Mouse (Mus musculus): ENCODE measurements at regions not wholly inside any gene's neighbourhood (a gene's known extent, or its start where the extent isn't known, plus 50 kb on each side); places are given as distances from the start of the nearest gene placed in this dataset.
"Not testable (repeated sequence)": the region's sequence is repeated elsewhere in the genome, so short reads cannot be mapped to it uniquely, and the experiment has no call there.

DNA sequence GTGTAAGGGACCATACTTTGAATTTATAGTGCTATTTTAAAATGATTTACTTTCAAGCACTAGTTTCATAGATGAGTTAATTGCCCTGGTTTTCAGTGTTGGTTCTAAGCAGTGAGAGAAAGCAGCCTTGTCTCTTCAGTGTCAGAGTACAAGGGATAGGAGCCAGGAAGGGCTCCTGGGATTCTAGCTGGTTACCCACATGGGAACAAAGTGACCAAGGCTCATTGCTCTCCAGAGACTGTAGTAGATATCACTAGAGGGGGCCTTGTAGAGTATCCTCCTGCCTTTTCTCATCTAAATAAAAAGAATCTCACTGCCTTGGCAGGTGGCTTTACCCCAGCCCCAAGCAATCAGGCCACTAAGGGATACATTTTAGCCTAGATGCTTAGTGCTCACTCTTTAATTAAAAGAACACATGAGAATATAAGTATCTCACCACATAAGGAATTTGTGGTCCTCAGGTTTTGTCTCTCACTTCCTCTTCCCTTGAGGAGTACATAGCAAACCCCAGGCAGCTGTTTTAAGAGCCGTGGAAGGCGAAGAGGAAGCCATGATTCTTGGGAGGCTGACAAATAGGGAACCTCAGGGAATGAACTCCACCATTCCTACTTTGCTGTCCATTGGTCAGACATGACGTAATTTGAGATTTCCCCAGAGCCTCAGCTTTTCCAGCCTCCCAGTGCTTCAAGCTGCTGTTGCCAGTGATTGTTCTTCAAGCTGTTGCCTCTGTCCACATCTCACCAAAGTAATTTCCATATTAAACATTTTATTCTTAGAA, 449.2 kb upstream of the Ube2e3 start:
- no peak for DNase-seq (ENCODE audit: low spot score)

DNA sequence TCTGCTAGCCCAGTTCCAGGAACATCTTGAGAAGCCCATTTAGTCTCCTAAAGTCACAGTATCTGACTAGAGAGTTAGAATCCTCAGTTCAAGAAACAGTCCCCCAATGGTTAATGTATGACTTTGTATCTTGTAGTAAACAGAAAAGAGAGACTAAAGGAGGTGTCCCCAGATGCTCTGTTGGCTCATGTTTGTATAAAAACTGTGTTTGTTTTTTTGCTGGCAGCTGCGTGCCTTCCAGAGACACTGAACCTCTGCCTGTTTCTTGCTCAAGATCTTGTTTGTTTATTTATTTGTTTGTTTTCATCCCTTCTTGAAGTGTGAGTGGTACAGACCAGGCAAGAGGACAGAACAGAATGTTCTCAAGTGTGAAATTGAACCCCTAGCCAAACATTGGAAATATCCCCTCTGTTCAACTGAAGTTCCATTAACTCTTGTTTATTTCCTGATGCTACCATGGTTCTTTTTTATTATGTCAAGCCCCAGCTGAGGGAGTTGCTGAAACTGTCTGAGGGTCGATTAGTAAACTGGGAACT, 451.3 kb upstream of the Ube2e3 start:
- DNase-seq (ENCODE audit: low spot score), result no peak

DNA sequence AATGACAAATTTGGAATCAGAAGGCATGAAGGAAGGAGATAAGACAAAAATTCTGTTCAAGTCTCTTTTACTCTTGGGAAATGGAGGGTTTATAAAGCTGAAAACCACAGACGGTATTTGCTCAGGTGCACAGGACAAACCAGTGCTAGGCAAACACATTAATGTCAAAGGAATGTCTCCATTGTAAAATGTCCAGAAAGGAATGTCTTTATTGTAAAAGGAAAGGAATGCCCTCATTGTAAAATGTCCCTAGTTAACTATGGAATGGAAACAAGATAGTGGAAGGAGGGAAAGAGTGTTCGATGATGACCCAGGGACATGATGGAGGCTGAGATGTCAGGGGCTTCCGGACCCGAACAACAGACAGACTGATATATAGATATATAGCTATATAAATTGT, 454.9 kb upstream of the Ube2e3 start:
- DNase-seq (ENCODE audit: low spot score), result no peak

DNA sequence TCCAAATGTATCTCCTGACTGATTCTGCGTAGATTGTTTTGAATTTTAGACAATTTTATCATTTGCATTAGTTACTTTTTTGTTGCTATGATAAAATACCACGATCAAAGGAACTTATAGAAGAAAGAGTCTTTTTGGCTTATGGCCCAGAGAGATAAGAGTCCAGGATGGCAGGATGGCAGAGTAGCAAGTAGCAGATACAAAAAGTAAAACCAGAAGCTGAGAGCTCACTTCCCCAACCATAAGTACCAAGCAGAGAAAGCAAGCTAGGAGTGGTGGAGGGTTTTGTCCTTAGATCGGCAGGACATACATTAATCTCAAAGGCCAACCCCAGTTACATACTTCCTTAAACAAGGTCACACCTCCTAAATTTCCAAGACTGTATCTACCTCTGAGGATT, 457.7 kb upstream of the Cwc22 start:
- DNase-seq (ENCODE audit: low spot score), result no peak

DNA sequence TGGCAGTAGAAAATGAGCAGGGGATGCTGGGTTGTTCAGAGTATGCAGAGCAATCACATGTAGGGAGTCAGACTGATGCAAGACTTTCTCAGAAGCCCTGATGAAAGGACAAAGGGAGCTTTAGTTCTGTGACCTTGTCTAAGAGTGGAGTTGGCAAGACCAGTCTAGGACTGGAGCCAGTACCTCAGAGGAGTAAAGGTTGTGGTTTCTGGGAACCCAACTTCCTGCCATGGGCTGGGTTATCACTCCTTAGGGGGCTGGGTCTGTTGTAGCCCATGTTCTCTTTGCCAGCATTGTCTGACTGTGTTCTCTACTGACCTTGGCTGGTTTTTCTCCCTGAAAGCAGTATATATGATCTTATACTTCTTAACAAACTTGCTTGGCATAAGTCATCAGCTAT, 453.1 kb upstream of the Cwc22 start:
- DNase-seq (ENCODE audit: low spot score), result no peak

DNA sequence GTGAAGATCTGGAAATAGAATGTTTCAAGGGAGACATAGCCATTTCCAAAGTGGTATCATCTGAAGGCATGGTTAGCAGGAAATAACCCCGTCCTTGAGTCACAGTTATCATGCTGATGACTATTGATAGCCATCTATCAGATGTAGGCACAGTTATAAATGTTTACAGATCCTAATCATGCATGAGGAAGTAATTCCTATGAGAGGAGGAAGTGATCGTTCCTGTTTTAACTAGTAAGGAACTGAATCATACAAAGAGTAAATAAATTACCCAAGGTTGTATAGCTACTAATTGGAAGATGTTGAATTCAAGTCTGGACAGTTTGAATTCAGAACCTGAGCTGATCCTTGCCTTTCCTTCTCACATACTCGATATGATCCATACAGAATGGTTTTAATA, 450.7 kb upstream of the Cwc22 start:
- DNase-seq (ENCODE audit: low spot score), result no peak

DNA sequence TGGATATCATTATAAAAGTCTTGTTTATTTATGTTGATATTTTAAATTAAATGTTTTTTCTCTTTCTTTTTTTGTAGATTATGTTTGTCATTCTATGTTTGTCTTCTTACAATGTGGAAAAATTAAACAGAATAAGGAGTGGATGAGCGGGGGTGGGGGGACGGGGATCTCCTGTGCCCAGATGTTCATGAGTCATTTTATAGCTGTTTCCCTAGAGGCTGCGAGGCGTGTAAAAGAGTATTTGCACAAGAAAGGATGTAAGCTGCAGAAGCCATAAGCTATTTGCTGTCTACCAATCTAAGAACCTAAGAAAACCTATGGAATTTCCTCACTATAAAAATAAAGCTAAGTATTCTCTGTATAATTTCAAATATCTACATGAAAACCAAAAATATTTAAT, 446.9 kb upstream of the Cwc22 start:
- no peak for DNase-seq (ENCODE audit: low spot score)

DNA sequence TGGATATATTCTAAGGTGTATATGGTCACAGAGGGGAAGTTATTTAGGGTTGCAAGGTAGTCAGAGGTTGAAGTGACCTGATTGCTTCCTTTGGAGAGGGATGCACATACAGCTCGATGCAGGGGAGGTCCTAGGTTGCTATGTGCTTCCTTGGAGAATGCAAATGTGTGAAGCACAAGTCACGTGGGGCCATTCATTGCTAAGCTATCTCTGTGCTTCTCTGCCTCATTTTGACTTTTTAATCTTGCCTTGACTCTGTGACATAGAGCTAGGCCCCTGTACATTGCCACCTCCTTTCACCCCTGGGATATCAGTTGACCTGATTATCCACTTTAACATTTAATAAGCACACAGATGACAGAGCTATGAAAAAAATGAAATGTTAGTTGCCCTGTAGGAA, 446.2 kb upstream of the Cwc22 start:
- no peak for DNase-seq (ENCODE audit: low spot score)

DNA sequence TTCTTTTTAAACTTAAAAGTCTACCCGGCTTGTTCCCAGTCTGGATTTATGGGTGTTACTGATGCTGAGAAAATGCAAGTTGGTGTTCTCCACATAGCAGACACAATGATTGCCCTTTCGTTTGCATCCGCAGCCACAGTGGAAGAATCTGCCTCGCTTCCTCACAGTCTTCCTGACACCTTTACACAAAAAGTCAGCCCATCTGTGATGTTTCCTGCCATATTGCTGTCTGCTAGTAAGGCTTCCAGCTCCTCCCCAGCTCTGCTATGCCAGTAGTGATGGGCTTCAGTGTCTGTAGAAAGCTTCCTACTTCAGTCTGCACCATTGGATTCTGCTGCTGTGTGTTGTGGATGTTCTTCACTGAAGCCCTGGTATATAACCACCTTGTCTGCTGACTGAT, 441.8 kb upstream of the Cwc22 start:
- no peak for DNase-seq (ENCODE audit: low spot score)

DNA sequence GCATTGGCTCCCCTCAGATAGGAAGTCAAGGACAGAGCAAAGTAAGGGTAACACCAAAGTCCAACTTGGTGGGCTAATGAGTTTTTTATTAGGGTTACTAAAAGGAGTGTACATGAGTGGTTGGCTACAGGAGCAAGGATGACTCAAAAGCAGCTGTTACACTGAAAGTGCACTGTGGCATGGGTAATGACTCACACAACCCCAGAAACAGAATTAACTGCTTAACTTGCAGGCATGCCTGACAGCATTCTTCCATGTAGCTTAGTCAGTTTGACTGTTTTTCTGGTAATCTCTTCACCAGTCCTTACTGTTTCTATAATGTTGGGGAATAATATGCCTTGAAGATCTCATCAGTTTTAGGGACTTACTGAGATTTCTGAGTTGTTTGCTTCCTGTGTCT, 435.1 kb upstream of the Cwc22 start:
- no peak for DNase-seq (ENCODE audit: low spot score)

DNA sequence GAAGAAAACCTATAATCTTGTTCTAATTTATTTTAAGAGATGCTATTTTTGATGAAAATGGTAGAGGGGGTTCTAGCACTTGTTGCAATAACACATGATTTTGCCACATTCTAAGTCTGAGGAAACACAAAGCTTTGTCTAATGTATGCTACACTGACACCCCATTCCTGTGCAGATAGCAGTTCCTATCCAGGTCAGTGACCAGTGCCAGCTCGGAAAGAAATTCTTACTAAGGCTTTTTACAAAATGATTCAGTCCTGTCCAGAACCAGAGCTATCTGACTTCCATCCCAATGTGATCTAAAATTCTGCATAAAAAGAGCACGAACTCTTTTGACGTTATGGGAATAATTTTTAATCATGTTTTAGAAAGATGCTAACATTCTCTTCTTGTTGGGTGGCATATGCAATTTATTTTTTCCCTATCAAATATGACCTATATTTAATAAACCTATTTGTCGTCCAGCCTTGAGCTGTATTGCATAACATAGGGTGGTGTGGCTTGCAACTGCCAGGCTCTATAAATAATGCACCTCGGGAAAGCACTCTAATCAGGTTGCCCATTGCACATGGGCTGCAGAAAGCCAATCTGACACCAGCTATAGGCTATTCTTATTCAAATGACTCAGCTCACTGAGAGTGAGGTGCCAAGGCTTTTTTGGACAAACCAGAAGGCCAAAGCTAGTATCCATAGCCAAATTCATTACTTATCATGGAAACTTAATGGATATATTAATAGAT, 385.7 kb upstream of the Cwc22 start:
- no peak for DNase-seq (ENCODE audit: low spot score)

DNA sequence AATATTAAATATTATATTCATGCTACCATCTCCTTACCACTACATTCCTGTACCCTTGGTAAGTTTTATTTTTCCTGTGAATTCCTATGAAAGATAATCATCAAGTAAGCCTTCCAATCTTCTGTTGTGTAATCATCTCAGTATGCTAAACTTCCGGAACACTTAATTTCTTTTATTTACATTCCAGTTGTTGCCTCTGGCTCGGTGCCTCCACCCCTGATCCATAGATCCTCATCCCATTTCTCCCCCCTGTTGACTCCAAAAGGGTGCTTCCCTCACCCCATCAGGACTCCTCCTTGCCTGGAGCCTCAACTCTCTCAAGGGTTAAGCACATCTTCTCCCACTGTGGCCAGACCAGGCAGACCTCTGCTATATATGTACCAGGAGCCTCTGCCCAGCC, 379.9 kb upstream of the Cwc22 start:
- DNase-seq (ENCODE audit: low spot score), result no peak

DNA sequence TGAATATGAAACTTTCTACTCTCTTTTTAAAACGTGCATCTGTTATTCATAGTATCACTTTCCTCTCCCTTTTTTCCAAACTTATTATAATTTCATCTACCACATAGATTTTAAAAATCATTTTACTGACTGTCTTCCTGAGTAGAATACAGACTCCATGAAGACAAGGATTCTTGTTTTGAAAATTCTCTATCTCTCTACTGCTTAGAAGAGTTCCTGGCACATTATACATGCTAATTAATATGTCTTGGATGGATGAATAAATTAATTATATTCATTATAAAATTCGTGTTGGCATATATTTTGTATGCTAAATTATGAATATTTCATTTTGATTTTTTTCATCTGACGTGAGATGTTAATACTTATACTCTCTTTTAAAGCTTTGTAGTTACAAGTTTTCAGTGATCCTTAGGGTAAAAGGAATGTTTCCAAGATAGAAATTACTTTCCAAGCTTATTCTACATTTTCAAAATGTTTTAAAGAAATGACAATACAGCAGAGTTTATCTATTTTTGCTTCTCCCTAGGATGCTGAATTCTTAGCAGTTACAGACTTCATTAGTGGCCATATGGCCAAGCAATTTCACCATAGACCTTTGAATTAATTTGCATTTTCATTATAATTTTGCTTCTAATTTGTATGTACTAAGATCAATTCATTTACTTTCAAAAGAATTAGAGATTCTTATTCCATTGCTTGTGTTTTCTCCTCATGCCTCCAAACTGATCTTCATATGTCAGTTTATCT, 376.2 kb upstream of the Cwc22 start:
- DNase-seq (ENCODE audit: low spot score), result no peak

DNA sequence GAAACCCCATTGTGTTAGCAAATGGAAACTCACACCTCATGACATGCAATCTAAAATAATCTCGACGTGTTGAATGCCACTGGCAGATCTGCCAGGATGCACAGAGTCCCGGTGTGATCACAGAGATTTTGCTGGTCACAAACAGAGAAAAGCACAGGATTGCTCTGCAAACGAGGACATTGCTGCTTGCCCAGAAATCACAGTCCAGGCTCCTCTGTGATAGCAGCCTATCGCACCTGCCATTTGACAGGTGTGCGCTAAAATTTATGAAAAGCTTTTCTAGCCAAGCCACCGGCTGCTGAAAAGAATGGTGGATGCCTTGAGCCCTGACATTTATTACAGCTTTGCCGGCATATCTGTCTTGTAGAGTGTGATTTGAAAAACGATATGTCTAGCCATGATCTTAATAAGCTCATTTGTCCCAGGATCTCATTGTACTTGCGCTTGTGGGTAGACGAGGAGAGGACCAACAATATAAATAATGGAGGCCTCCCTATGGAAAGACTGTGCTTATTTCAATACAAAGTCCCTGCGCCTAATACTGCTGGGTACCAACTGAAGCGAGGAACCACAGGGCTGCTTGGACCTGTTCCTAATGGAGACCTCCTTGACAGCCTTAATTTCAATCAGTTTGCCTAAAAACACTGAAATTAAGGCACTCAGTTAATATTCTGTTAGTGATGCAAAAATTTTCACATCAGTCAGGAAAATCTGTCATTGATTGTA, 365.8 kb upstream of the Cwc22 start:
- no peak for DNase-seq (ENCODE audit: low spot score)

DNA sequence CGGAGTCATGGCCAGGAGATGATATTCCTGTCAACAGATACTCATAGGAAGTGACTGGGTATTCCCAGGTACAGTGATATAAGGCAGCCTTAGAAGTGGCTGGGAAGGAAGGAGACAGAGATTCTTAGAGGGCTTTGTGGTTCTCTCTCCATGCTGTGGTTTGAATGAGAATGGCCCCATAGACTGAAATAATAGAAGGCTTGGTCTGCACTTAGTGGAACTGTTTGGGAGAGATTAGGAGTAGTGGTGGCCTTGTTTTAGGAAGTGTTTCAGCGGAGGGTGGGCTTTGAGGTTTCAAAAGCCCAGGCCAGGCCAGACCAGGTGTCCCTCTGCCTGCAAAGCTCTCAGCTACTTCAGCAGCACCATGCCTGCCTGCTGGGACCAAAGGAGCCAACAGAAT, 363.2 kb upstream of the Cwc22 start:
- DNase-seq (ENCODE audit: low spot score), result no peak

DNA sequence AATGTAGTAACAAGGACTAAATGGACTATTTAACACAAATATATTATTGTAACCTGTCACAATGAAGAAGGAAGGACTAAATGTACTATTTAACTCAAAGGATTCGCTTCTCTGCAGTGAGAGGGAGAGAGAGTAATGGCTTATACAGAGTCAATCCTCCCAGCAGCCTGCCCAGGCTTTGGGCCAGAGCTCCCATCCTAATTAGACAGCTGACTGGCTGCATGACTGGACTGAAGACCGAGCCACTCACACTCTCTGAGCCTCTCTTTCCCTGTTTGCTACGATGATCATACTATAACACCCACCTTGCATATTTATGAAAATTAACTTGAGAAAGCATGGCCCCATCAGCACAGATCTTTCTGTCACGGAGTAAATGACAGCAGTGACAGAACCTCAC, 360.7 kb upstream of the Cwc22 start:
- DNase-seq (ENCODE audit: low spot score), result no peak

DNA sequence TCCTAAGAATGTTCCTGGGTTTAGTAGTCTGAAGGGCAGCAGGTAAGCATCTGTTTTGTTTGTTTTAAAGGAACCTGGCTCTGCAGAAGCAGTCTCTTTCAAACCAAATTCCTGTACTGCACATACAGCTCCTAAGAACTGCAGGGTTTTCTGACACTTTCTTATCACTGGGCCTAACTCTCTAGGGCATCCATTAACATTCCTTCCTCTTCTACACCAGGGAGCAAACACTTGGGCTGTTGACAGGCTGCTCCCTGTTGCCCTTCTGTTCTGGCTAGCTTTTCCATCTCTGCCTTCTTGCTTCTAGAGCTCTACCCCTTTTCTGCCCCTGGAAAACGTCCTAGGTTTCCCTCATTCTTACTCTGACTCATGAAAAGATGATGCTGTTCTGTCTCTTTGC, 345.5 kb upstream of the Cwc22 start:
- no peak for DNase-seq (ENCODE audit: low spot score)

DNA sequence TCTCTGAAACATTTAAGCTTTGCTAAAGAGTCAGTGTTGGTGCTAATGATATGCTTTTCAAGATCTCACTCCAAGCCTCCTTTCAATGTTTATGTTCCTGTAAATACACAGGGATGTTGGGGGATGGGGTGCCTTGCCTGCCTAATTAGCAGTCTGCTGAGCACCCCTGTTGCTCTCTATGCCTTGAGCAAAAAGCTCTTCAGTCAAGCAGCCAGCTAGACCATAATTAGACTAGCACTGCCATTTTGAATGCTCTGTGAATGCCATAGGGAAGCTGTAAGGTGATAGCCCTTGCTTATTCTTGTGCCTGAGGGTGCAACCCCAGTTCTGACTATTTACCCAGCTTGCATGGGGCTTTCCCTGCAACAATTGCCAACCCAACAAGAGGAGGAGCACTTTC, 338.6 kb upstream of the Cwc22 start:
- no peak for DNase-seq (ENCODE audit: low spot score)

DNA sequence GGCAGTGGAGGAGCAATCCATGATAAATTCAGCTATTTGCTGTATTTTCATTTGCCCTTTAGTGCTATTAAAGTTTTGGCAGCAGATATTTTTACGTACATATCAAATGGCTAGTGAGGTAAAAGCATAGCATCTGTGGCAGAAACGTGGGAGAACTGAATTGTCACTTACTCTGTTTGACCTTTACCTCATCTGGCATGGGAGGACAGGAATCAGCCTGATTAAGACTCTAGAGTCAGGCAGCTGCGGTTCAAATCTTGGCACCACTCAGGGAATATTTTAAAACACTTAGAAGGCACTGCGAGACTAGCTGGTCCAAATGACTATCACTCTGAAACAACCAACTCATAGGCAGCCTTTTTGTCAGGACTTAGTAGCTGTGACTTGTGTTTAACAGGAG, 337.4 kb upstream of the Cwc22 start:
- no peak for DNase-seq (ENCODE audit: low spot score)

DNA sequence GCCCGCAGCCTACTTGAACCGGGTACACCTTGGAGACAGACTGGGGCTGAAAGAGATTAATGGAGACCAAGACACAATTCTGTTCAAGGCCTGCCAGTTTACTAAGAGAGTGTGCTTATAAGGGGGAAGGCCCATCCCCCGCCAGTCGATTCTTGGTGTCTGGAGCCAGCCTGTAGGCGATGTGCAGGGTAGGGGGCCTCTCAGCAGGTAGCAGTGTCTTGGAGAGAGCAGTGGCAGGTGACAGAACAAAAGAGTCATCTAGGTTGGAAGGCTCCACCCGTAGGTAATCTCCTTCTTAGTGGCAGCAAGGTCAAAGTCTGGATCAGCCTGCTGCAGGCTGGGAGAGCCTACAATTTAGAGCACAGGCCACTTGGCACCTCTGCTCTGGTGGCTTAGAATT, 335.7 kb upstream of the Cwc22 start:
- not testable (repeated sequence) for DNase-seq (ENCODE audit: low spot score)

DNA sequence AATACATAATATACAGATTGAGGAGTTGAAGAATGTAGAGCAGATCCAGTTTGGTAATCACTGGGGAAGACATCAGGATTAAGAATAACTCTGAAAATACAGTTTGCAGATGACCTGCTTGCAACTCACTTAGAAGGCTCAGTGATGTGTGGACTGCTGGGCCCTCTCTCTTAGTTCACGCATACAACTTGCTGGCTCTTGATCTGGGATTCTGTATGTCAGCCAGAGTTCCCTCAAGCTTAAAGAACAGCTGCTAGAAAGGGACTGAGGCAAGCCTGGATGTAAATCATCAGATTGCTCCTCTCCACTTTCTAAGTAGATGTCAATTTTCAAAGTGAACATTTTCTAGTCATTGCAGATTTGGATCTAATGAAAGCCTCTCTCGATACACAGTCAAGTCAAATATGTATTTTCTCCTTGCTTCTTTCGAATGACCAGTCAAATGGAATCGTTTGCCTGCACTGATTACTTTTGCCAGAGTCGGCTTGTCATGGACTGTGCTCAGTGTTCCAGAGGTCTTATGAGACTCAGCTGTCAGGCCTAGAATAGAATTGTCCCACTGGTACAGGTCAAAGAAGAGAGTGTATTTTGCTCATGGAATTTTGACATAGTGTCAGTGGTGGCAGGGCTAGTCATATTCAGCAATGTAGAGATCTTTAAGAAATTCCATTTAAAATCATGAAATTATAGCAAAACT, 334.2 kb upstream of the Cwc22 start:
- no peak for DNase-seq (ENCODE audit: low spot score)
